Mouse (Mus musculus): ENCODE results near the gene Thrb. TPM values are rescaled to one million over a fixed set of nuclear protein-coding genes. Genes with fewer than 3 reads are reported as not detected.

The Thrb gene
- polyA plus RNA-seq, 1 experiment: 0.01 TPM

DNA sequence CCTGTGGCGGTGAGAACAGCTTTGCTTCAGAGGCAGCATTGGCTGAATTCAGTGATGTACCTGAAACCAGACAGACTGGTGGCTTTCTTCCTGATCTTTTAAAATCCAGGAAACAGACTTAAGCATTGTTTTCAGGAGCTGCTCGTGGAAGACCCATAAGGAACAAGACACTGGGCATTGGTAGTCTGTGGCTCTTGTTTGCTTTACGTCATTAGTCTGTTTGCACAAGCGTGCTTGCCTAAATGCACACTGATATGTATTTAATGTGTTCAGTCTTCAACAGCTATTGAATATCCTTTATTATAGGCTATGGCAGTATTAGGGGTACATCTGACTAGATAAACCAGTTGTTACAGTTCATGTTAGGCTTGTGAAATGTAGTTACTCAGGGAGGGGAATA is 67.8 kb downstream of the Thrb start:
- no peak overlapping the region for H3K4me3 ChIP-seq (replicated peaks)
- no peaks in the 10 kb centered on the region for H3K4me1 ChIP-seq (ENCODE audit: control insufficient read depth)
- TF ChIP-seq TAL1 (IDR thresholded peaks at IDR 0.05; ENCODE audit: low read length): no peak
- no peaks in the 10 kb centered on the region for H3K9me3 ChIP-seq (ENCODE audit: control insufficient read depth, low read length)
- H3K27me3 ChIP-seq (ENCODE audit: control insufficient read depth): no peaks in the 10 kb centered on the region
- no peaks in the 10 kb centered on the region for H3K36me3 ChIP-seq (ENCODE audit: control insufficient read depth)

DNA sequence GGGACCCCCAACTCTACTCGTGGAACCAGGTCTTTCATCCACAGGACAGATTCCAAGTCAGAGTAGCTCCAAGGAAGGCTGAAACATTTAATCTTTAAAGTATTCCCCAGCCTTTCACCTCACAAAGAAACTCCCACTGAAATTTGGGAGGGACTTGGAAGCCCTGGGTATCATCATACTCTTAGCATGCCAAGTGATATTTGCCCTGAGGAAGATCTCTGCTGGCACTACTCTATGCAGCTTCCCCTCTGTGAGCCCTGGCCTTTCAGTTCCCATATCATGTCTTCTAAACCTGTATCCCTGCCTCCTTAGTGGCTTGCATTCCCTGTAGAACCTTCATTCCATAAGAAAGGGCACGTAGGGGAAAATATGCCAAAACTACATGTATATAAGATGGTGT is 68.8 kb downstream of the Thrb start:
- no peak for TF ChIP-seq TAL1 (IDR thresholded peaks at IDR 0.05; ENCODE audit: low read length)
- no peak for TF ChIP-seq GATA1 (IDR thresholded peaks at IDR 0.05; ENCODE audit: low read length)

DNA sequence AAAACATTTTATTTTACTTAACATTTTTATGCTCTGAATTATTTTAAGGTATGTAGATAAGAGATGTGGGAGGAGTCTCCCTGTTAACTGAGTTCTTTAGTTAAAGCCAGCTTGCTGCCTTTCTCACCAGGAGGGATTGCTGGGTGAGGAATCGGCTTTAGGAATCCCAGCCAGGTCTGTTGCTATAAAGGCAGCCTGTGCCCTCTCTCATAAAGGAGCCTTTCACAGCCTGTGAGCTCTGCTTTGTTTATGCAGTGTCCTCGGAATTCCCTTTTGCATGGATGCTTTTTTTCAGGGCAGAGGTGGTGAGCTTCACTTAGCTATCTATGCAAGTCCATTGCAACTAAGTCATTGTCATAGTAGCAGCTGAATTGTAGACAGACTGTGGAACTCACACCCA is 71.0 kb downstream of the Thrb start:
- TF ChIP-seq TAL1 (IDR thresholded peaks at IDR 0.05; ENCODE audit: low read length) (no peak), GATA1 (IDR thresholded peaks at IDR 0.05; ENCODE audit: low read length) (no peak)
- no peaks in the 10 kb centered on the region for H3K4me1 ChIP-seq (ENCODE audit: control insufficient read depth)
- H3K27me3 ChIP-seq (ENCODE audit: control insufficient read depth): no peaks in the 10 kb centered on the region
- no peaks in the 10 kb centered on the region for H3K36me3 ChIP-seq (ENCODE audit: control insufficient read depth)
- no peaks in the 10 kb centered on the region for H3K9me3 ChIP-seq (ENCODE audit: control insufficient read depth, low read length)
- H3K4me3 ChIP-seq (replicated peaks): no peak overlapping the region

More for the DNA sequence above, 68.8 kb downstream of the Thrb start:
- H3K36me3 ChIP-seq (ENCODE audit: control insufficient read depth): no peaks in the 10 kb centered on the region
- no peak overlapping the region for H3K4me3 ChIP-seq (replicated peaks)
- H3K9me3 ChIP-seq (ENCODE audit: control insufficient read depth, low read length): no peaks in the 10 kb centered on the region
- H3K4me1 ChIP-seq (ENCODE audit: control insufficient read depth): no peaks in the 10 kb centered on the region
- H3K27me3 ChIP-seq (ENCODE audit: control insufficient read depth): no peaks in the 10 kb centered on the region

DNA sequence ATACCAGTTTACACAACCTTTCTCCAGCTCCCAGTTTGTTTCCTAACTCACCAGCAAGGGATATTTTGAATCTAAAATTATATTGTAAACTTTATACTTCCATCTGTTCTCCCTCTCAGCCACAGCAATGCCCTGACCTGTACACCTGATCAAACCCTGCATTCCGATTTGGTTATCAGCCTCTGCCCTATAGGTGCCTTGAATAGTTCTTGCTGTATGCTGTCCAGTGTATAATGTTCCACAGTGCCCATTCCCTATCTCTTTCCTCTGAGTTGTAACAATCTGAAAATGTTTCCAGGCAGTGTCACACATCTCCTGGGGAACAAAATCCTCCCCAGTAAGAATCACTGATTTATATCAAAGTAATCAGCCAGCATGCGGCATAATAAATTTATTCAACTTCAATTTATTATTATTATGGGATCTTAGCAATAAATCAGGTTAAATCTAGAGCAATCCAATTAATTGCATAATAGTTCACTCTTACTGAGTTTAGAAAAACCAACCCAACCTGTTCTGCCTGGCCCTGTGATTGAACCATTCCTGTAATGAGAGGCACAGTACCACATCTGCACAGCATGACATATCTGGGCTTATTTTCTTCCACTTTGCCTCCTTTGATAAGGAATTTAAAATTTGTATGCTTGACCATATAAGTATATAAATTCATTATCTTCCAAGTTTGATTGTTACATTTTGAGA is 73.2 kb downstream of the Thrb start:
- H3K9me3 ChIP-seq (ENCODE audit: control insufficient read depth, low read length): no peaks in the 10 kb centered on the region
- no peak for TF ChIP-seq TAL1 (IDR thresholded peaks at IDR 0.05; ENCODE audit: low read length)
- no peak for TF ChIP-seq GATA1 (IDR thresholded peaks at IDR 0.05; ENCODE audit: low read length)
- no peaks in the 10 kb centered on the region for H3K4me1 ChIP-seq (ENCODE audit: control insufficient read depth)
- H3K36me3 ChIP-seq (ENCODE audit: control insufficient read depth): no peaks in the 10 kb centered on the region
- no peak overlapping the region for H3K4me3 ChIP-seq (replicated peaks)
- H3K27me3 ChIP-seq (ENCODE audit: control insufficient read depth): no peaks in the 10 kb centered on the region

DNA sequence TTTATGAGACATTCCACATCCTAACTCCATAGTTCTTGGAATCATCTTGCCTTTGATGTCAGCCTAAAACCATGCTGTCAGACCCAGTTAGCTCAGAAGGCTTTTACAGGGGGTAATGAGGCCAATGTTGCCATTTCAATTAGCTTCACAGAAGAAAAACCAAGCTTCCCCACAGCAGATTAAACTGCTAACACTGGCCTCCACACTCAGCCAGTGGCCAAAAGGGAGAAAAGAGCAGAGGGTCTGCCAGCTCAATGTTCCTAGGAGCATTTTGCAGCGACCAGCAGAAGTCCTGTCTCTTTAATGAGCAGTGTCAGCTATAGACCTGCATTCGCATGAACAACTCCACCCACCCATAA is 73.7 kb downstream of the Thrb start:
- H3K27me3 ChIP-seq (ENCODE audit: control insufficient read depth): no peaks in the 10 kb centered on the region
- no peaks in the 10 kb centered on the region for H3K4me1 ChIP-seq (ENCODE audit: control insufficient read depth)
- H3K36me3 ChIP-seq (ENCODE audit: control insufficient read depth): no peaks in the 10 kb centered on the region
- TF ChIP-seq GATA1 (IDR thresholded peaks at IDR 0.05; ENCODE audit: low read length): no peak
- no peak for TF ChIP-seq TAL1 (IDR thresholded peaks at IDR 0.05; ENCODE audit: low read length)
- no peak overlapping the region for H3K4me3 ChIP-seq (replicated peaks)
- H3K9me3 ChIP-seq (ENCODE audit: control insufficient read depth, low read length): no peaks in the 10 kb centered on the region

DNA sequence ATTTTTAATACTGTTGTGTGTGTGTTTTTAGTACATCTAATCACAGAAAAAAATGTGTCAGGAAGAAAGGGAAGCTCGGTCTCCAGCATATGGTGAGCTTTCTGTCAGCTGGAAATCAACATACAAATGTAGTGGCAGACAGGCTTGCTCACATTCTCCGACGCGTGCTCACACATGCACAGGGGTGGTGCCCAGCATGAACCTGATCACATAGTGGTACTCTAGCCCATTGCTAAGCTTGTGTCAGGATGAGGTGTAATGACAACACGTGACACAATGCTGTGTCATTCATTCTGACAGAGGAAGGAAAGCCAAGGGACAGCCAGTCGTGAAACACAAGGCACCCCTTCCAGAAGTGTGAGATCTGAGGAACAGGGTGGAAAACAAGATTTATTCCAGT is 75.4 kb downstream of the Thrb start:
- no peaks in the 10 kb centered on the region for H3K36me3 ChIP-seq (ENCODE audit: control insufficient read depth)
- no peaks in the 10 kb centered on the region for H3K9me3 ChIP-seq (ENCODE audit: control insufficient read depth, low read length)
- H3K4me1 ChIP-seq (ENCODE audit: control insufficient read depth): no peaks in the 10 kb centered on the region
- TF ChIP-seq TAL1 (IDR thresholded peaks at IDR 0.05; ENCODE audit: low read length) (no peak), GATA1 (IDR thresholded peaks at IDR 0.05; ENCODE audit: low read length) (no peak)
- H3K27me3 ChIP-seq (ENCODE audit: control insufficient read depth): no peaks in the 10 kb centered on the region
- no peak overlapping the region for H3K4me3 ChIP-seq (replicated peaks)

DNA sequence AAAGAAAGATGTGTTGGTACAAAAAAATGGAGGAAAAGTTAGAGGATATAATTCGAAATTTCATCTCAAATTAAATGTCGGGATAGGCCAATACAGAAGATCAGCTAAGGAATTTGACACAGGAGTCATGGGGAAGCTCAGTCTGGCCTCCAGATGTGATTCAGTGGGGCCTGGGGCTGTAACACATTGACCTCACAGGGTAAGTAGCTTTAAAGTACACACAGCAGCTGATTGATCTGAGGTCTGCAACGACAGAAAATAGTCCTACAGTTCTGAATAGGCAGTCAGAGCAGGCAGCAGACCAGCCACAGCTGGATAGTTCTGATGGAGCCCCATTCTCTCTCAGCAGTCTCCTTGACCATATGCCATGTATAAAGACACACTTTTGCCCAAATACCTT is 80.8 kb downstream of the Thrb start:
- H3K4me3 ChIP-seq (replicated peaks): no peak overlapping the region
- no peaks in the 10 kb centered on the region for H3K4me1 ChIP-seq (ENCODE audit: control insufficient read depth)

DNA sequence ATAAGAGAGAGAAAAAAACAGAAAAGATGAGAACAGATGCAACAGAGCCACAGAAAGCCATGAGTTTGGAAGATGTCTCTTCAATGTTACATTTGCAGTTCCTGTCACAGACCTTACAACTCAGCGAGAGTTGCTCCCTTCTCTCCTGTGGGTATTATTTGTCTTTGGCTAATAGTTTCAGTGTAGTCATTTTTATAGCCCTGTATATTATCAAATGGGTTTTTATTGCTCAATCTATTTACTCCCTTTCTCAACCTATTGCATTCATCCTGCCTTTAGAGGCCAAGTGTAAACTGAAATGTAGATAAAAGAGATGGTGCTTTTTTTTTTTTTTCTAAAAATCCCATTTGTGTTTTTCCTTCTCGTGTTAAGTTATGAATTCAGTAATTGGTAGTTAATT is 82.2 kb downstream of the Thrb start:
- Histone ChIP-seq H3K36me3 (ENCODE audit: control insufficient read depth) (no peaks in the 10 kb centered on the region), H3K4me3 (replicated peaks) (no peak overlapping the region), H3K4me1 (ENCODE audit: control insufficient read depth) (no peaks in the 10 kb centered on the region), H3K9me3 (ENCODE audit: control insufficient read depth, low read length) (no peaks in the 10 kb centered on the region), H3K27me3 (ENCODE audit: control insufficient read depth) (no peaks in the 10 kb centered on the region)
- TF ChIP-seq GATA1 (IDR thresholded peaks at IDR 0.05; ENCODE audit: low read length) (no peak), TAL1 (IDR thresholded peaks at IDR 0.05; ENCODE audit: low read length) (no peak)

More for the DNA sequence above, 80.8 kb downstream of the Thrb start:
- no peaks in the 10 kb centered on the region for H3K9me3 ChIP-seq (ENCODE audit: control insufficient read depth, low read length)
- TF ChIP-seq TAL1 (IDR thresholded peaks at IDR 0.05; ENCODE audit: low read length): no peak
- TF ChIP-seq GATA1 (IDR thresholded peaks at IDR 0.05; ENCODE audit: low read length): no peak
- no peaks in the 10 kb centered on the region for H3K27me3 ChIP-seq (ENCODE audit: control insufficient read depth)
- no peaks in the 10 kb centered on the region for H3K36me3 ChIP-seq (ENCODE audit: control insufficient read depth)

DNA sequence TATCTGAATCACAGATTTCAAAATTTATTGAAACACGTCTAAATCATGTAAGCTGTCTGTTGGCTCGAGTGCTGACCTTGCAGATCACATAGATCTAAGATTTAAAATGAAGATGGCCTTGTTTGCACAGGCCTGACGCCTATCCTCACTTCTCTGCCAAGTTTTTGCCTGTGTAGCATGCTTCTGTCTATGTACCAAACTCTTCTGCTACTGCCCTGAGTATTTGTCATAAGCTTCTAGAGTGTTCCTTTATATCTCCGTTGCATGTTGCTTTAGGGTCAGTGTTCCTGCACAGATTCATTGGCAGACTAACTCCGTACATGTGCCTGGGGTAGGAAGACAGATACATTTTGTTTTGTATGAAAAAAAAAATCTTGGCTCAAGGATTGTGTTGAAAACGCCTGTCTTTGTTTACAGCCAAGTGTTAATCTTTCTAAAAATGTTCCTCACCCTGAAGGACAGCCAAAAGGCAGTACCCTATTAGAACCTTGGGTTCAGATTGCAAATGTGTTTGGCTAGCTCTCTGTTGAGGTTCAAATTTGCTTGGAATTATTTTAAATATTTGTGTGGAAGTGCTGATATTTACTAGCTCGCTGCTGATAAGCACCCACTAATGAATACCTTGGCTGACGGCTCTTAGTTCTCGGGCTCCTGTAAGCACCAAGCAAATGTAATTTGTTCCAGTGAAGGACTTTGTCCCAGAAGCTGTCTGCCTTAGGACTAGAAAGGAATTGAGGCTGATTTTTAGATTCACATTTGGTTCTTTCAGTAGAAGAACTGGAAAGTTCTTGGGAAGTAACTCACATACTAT is 83.0 kb downstream of the Thrb start:
- Histone ChIP-seq H3K27me3 (ENCODE audit: control insufficient read depth) (no peaks in the 10 kb centered on the region), H3K4me3 (replicated peaks) (no peak overlapping the region), H3K36me3 (ENCODE audit: control insufficient read depth) (no peaks in the 10 kb centered on the region), H3K4me1 (ENCODE audit: control insufficient read depth) (no peaks in the 10 kb centered on the region), H3K9me3 (ENCODE audit: control insufficient read depth, low read length) (no peaks in the 10 kb centered on the region)
- TF ChIP-seq GATA1 (IDR thresholded peaks at IDR 0.05; ENCODE audit: low read length) (no peak), TAL1 (IDR thresholded peaks at IDR 0.05; ENCODE audit: low read length) (no peak)
